Mouse (Mus musculus) Muller cell, postnatal 12 days (primary cell): Measurements from ENCODE around the gene Vav1.

Source experiments
- DNase-seq: peaks from one replicate; pipeline ENCODE4 v3.0.0-alpha.2; 2015; ENCODE audit errors: inconsistent ontology term

Vav1 gene

GRCm38 (mm10) chr17:57278537-57278936 is 363 bp upstream of the Vav1 start:
- no peak for DNase-seq

- no peak for DNase-seq
Measured at GRCm38 (mm10) chr17:57279591-57280224, 808 bp downstream of the Vav1 start.

- no peak for DNase-seq
Measured at GRCm38 (mm10) chr17:57280411-57280810, 1.5 kb downstream of the Vav1 start.

- DNase-seq, result no peak
Measured at GRCm38 (mm10) chr17:57283906-57284305, 5.0 kb downstream of the Vav1 start.

GRCm38 (mm10) chr17:57285077-57285476 is 6.2 kb downstream of the Vav1 start:
- DNase-seq, result no peak

- no peak for DNase-seq
Measured at GRCm38 (mm10) chr17:57286718-57287355, 7.9 kb downstream of the Vav1 start.

GRCm38 (mm10) chr17:57289252-57289651 is 10.4 kb downstream of the Vav1 start:
- no peak for DNase-seq

GRCm38 (mm10) chr17:57290001-57290670 is 11.2 kb downstream of the Vav1 start:
- DNase-seq, result no peak

- DNase-seq, result no peak
Measured at GRCm38 (mm10) chr17:57290671-57291055, 11.8 kb downstream of the Vav1 start.

- DNase-seq, result no peak
Measured at GRCm38 (mm10) chr17:57292302-57292701, 13.4 kb downstream of the Vav1 start.

GRCm38 (mm10) chr17:57292968-57293367 is 14.1 kb downstream of the Vav1 start:
- DNase-seq, result no peak

- no peak for DNase-seq
Measured at GRCm38 (mm10) chr17:57295935-57296334, 17.0 kb downstream of the Vav1 start.

GRCm38 (mm10) chr17:57297040-57297439 is 18.1 kb downstream of the Vav1 start:
- DNase-seq, result no peak

- no peak for DNase-seq
Measured at GRCm38 (mm10) chr17:57305593-57305992, 26.7 kb downstream of the Vav1 start.

GRCm38 (mm10) chr17:57307074-57307473 is 28.2 kb downstream of the Vav1 start:
- DNase-seq, result no peak

- no peak for DNase-seq
Measured at GRCm38 (mm10) chr17:57311801-57312200, 32.9 kb downstream of the Vav1 start.

GRCm38 (mm10) chr17:57327615-57328014 is 48.7 kb downstream of the Vav1 start:
- DNase-seq, result peak; percentile 12

GRCm38 (mm10) chr17:57328944-57329343 is 50.0 kb downstream of the Vav1 start:
- no peak for DNase-seq

GRCm38 (mm10) chr17:57330993-57331392 is 52.1 kb downstream of the Vav1 start:
- no peak for DNase-seq

- peak; percentile 9 for DNase-seq
Measured at GRCm38 (mm10) chr17:57332241-57332640, 53.3 kb downstream of the Vav1 start.

- DNase-seq, result no peak
Measured at GRCm38 (mm10) chr17:57334001-57334760, 55.3 kb downstream of the Vav1 start.

- peak; percentile 67 for DNase-seq
Measured at GRCm38 (mm10) chr17:57334761-57335150, 55.9 kb downstream of the Vav1 start.
